Mouse (Mus musculus) liver, embryonic 14.5 days (tissue): ENCODE data around the gene Tmed8. TPM values are rescaled to one million over a fixed set of nuclear protein-coding genes. Genes with fewer than 3 reads are reported as not detected.

Experiments
- ATAC-seq: fragments of 200-750 bp; cut with Nextera tagmentation; 2 replicates; pipeline ENCODE4 v1.8.0; 2017; ENCODE audit warnings: moderate number of reproducible peaks, mild to moderate bottlenecking, moderate library complexity; ENCODE audit not compliant: insufficient read depth
- DNase-seq, 3 experiments: peaks; one replicate each; pipeline ENCODE4 v3.0.0-alpha.2; 2012 to 2013; ENCODE audit warnings: low read depth in 3 of 3, low spot score in 3 of 3
- H3K27ac ChIP-seq: fragments of 300-500 bp; sonication (generic); 2 replicates; pipeline ENCODE4 v1.5.1; 2014; ENCODE audit warnings: moderate library complexity, mild to moderate bottlenecking, control low read depth, inconsistent platforms
- H3K27me3 ChIP-seq: fragments of 300-500 bp; sonication (generic); 2 replicates; pipeline ENCODE4 v1.6.1; 2014; ENCODE audit warnings: mild to moderate bottlenecking, low read length, moderate library complexity; ENCODE audit not compliant: control insufficient read depth, insufficient read depth
- H3K36me3 ChIP-seq: fragments of 300-500 bp; sonication (generic); replicated peaks from 2 replicates; pipeline ENCODE4 v1.6.1; 2014; ENCODE audit warnings: low read depth; ENCODE audit not compliant: control insufficient read depth, insufficient read depth
- H3K4me1 ChIP-seq, 2 experiments: fragments of 200-500 bp in 1 of 2; fragments of 300-500 bp in 1 of 2; sonication (generic) in 1 of 2; replicated peaks; 2 replicates each; pipeline ENCODE4 v1.6.1; 2012 to 2014; ENCODE audit warnings: antibody characterized with exemption in 1 of 2, inconsistent platforms in 1 of 2, low read length in 1 of 2; ENCODE audit not compliant: control insufficient read depth in 2 of 2, insufficient read depth in 2 of 2
- H3K4me2 ChIP-seq: fragments of 300-500 bp; sonication (generic); 2 replicates; pipeline ENCODE4 v1.6.1; 2014; ENCODE audit warnings: low read depth, mild to moderate bottlenecking, control low read depth, moderate library complexity
- H3K4me3 ChIP-seq, 2 experiments: fragments of 200-500 bp in 1 of 2; fragments of 300-500 bp in 1 of 2; sonication (generic) in 1 of 2; 2 replicates each; pipeline ENCODE4 v1.5.1; 2012 to 2014; ENCODE audit warnings: low read depth in 2 of 2, low read length in 2 of 2, mild to moderate bottlenecking in 2 of 2, control low read depth in 1 of 2, inconsistent platforms in 1 of 2, moderate library complexity in 1 of 2; ENCODE audit not compliant: insufficient read depth in 1 of 2
- H3K9ac ChIP-seq: fragments of 300-500 bp; sonication (generic); replicated peaks from 2 replicates; pipeline ENCODE4 v1.6.1; 2014; ENCODE audit warnings: mild to moderate bottlenecking, control low read depth, moderate library complexity
- H3K9me3 ChIP-seq: fragments of 300-500 bp; sonication (generic); 2 replicates; pipeline ENCODE4 v1.6.1; 2016; ENCODE audit warnings: low read length, mixed read lengths; ENCODE audit not compliant: control insufficient read depth
- CTCF ChIP-seq: IDR thresholded peaks from 2 replicates; pipeline ENCODE4 v1.5.1; 2016; ENCODE audit warnings: antibody characterized with exemption, low read depth, control low read depth
- EP300 ChIP-seq: IDR thresholded peaks from 2 replicates; pipeline ENCODE4 v1.6.1; 2016; ENCODE audit warnings: antibody characterized with exemption, low read depth
- WGBS: fragments of 180-500 bp; shearing (Covaris S2); extraction: QIAGEN DNeasy Blood & Tissue Kit; methylation state at CpG from one replicate; pipeline ENCODE4 v1.1.7; 2014; ENCODE audit not compliant: insufficient replicate concordance; 5-methylcytosine and 5-hydroxymethylcytosine counted together
- polyA plus RNA-seq, 2 experiments: library from polyadenylated mRNA; depleted of rRNA in 1 of 2; stranded (reverse) in 1 of 2; unstranded in 1 of 2; fragments of >200 nt; fragmentation: Nextera tagmentation in 1 of 2; extraction: Ambion mirVana in 1 of 2; gene quantifications; 2 replicates each; pipeline versions ENCODE4 v1.2.1 to v1.2.3; 2012 to 2014

Tmed8 gene
- polyA plus RNA-seq, 2 experiments, result 0.50 to 0.80 TPM

DNA sequence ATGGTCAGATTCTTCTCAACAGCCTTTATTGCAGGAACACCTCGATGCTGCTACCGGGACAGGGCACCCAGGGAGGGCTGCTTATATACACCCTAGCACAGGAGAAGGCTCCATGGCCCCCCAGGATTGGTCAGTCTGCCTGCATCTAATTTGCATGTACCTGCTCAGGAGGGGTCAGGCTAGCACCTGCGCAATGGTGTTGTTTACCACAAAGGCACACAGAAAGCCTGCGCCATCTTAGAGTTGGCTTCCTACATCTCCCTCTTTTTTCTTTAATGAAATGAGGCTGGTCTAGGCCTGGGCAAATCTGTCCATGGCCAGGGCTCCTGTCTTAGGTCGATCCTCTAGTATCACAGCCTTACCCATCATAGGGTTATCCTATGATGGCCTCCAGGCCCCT lies 50.8 kb downstream of the Tmed8 start:
- Histone ChIP-seq H3K27ac (no peak overlapping the region), H3K9me3 (peaks cover 4% of the 10 kb centered on the region), H3K4me1 (peaks cover 11 to 14% of the 10 kb centered on the region in 2 experiments), H3K9ac (no peak overlapping the region), H3K36me3 (no peaks in the 10 kb centered on the region), H3K27me3 (no peaks in the 10 kb centered on the region), H3K4me2 (no peak overlapping the region), H3K4me3 (no peak overlapping the region)
- TF ChIP-seq EP300 (no peak), CTCF (no peak)
- DNase-seq (no peak), ATAC-seq (no peak)
- WGBS, result 90% methylated on average over 5 of the region's 5 CpGs

DNA sequence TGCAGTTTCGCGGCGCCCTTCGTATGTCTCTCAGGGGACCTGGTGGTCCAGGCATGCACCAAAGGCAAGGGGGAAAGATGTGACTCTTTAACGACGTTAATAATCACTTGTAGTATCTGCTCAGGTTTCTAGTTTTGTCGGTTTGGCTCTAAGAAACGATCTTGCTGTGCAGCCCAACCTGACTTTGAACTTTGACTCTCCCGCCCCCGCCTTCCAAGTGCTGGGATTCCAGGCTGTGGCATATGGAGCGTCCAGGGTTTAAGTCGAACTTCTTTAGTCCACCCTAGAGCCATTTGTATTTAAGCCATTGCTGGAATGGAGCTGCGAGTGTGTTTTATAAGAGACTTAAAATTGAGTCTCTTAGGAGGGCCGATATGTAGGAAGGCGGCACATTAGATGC lies 52.1 kb downstream of the Tmed8 start:
- Histone ChIP-seq H3K36me3 (no peaks in the 10 kb centered on the region), H3K9me3 (peaks cover 4% of the 10 kb centered on the region), H3K4me2 (peak overlapping the region; percentile 61), H3K27ac (peak overlapping the region; percentile 62), H3K9ac (peak overlapping the region; percentile 53), H3K27me3 (no peaks in the 10 kb centered on the region), H3K4me3 (peak overlapping the region; percentile 67 to 73), H3K4me1 (peaks cover 11 to 14% of the 10 kb centered on the region in 2 experiments)
- TF ChIP-seq EP300 (no peak), CTCF (no peak)
- no peak for DNase-seq
- WGBS, result 23% methylated on average over 15 of the region's 15 CpGs
- ATAC-seq, result no peak

- ATAC-seq (peak; percentile 96), DNase-seq (peak; percentile 91 to 94 (median 92))
- Histone ChIP-seq H3K4me1 (peaks cover 11 to 14% of the 10 kb centered on the region in 2 experiments), H3K4me2 (peak within 1 kb of the TSS; percentile 61), H3K9ac (peak within 1 kb of the TSS; percentile 53), H3K9me3 (peaks cover 4% of the 10 kb centered on the region), H3K27me3 (no peaks in the 10 kb centered on the region), H3K36me3 (no peaks in the 10 kb centered on the region), H3K27ac (peak within 1 kb of the TSS; percentile 62), H3K4me3 (peak within 1 kb of the TSS; percentile 67 to 73)
- TF ChIP-seq CTCF, result 0 out of 2 replicates have a peak, but pooled peaks have one; percentile 2
- no peak for TF ChIP-seq EP300
- under 1% methylated on average over 59 of the region's 61 CpGs for WGBS
These were observed 52.7 kb downstream of the Tmed8 start, which contains the start of gene Pomt2 for GRCm38 (mm10) chr12:87147395-87148089. Gene Pomt2 (minus strand): TSS chr12:87147968.

- Histone ChIP-seq H3K27ac (peak within 1 kb of the TSS; percentile 62), H3K4me3 (peak within 1 kb of the TSS; percentile 67 to 73), H3K27me3 (no peaks in the 10 kb centered on the region), H3K36me3 (no peaks in the 10 kb centered on the region), H3K9me3 (peaks cover 4% of the 10 kb centered on the region), H3K4me1 (peaks cover 11 to 14% of the 10 kb centered on the region in 2 experiments), H3K9ac (peak within 1 kb of the TSS; percentile 53), H3K4me2 (peak within 1 kb of the TSS; percentile 61)
- ATAC-seq, result peak; percentile 82
- TF ChIP-seq EP300 (no peak), CTCF (0 out of 2 replicates have a peak, but pooled peaks have one; percentile 18)
- WGBS, result under 1% methylated on average over 27 of the region's 27 CpGs
- DNase-seq, result peak; percentile 79 to 83 (median 81)
These were observed 53.3 kb downstream of the Tmed8 start, which contains the start of gene Gstz1 for GRCm38 (mm10) chr12:87146966-87147365. Gene Gstz1 (plus strand): TSS chr12:87147165.

- TF ChIP-seq EP300 (no peak), CTCF (no peak)
- Histone ChIP-seq H3K36me3 (no peaks in the 10 kb centered on the region), H3K4me2 (no peak overlapping the region), H3K9ac (no peak overlapping the region), H3K27ac (no peak overlapping the region), H3K4me3 (no peak overlapping the region), H3K4me1 (peaks cover 4 to 8% of the 10 kb centered on the region in 2 experiments), H3K27me3 (no peaks in the 10 kb centered on the region), H3K9me3 (no peaks in the 10 kb centered on the region)
- WGBS, result 50% methylated on average over 2 of the region's 2 CpGs
- no peak for ATAC-seq
- no peak for DNase-seq
These were observed 58.1 kb downstream of the Tmed8 start for GRCm38 (mm10) chr12:87142156-87142555.
